Mouse (Mus musculus): ENCODE data around the gene Lrrc15.

GRCm38 (mm10) chr16:30297450-30297849, 14.4 kb upstream of the Lrrc15 start:
- TF ChIP-seq CTCF (IDR thresholded peaks at IDR 0.05) (no peak), POLR2A (IDR thresholded peaks at IDR 0.05; ENCODE audit: insufficient read depth, low read depth, low read length) (no peak), EP300 (IDR thresholded peaks at IDR 0.05; ENCODE audit: insufficient read depth, low read depth, low read length) (no peak)
